Mouse (Mus musculus) spleen, adult 2 months (tissue): Measurements from ENCODE around the gene Zfp143.

Source experiments
- CTCF ChIP-seq: fragments of 200-500 bp; IDR thresholded peaks from 2 replicates; pipeline ENCODE4 v1.5.1; 2011; ENCODE audit warnings: mild to moderate bottlenecking, inconsistent platforms; ENCODE audit not compliant: insufficient read depth, insufficient read length, insufficient replicate concordance; ENCODE audit errors: extremely low read depth
- POLR2A ChIP-seq: fragments of 200-500 bp; IDR thresholded peaks from 2 replicates; pipeline ENCODE4 v1.6.1; 2011; ENCODE audit warnings: low read depth, low read length, inconsistent platforms

- TF ChIP-seq POLR2A (no peak), CTCF (no peak)
These were observed 8.1 kb downstream of the Zfp143 start for GRCm38 (mm10) chr7:110069070-110069469.
